Mouse (Mus musculus): ENCODE measurements around the gene Zfp428.

The Zfp428 gene

GRCm38 (mm10) chr7:24506838-24507725 is at the start of gene Zfp428:
Gene Zfp428 (plus strand): TSS chr7:24507006.
- peak; percentile 88 for DNase-seq (ENCODE audit: low read depth, low spot score)

DNA sequence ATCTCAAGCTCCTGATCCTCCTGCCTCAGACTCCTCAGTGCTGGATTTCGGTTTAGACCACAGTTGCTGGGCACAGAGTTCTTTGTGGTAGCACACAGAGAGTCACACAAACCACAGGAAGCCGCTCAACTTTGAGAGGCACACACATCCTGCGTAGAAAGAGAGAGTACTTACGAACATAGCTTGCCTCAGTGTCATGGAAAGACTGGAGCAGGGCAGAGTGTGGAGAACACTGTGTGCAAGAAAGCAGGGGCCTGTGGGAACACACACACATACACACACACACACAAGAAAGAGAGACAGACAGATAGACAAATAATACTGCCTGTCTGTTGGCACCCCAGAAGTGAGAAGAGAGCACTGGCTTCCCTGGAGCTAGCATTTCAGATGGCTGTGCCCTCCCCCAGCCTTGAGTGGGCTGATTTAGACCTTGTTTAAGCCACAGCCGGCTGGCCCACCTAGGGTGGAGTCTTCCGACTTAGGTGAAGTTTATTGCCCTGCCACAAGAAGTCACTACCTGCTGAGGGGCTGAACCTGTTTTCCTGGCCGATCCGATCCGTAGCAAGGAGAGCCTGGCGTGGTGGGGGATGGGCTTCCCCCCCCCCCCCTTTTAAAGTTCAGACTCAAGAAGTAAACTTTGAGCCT is 49.0 kb upstream of the Zfp428 start:
- DNase-seq (ENCODE audit: low read depth, low spot score): no peak

DNA sequence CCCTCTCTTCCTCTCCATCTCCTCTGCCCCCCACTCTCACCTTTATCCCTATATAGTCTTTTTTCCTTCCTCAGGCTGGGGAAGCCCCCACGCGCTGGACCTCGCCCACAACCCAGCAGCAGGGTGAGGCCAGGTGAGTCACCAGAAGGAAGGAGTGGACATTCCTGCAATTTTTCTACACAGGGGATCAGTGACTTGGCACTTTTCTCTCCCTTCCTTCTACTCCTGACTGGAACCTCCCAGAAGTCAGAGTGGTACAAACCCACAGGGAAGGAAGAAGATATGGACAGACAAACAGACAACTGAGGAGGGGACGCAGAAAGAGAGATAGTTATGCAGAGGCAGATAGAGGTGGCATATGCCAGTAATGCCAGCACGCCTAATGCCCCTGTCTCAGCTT is 47.4 kb upstream of the Zfp428 start:
- no peak for DNase-seq (ENCODE audit: low read depth, low spot score)

DNA sequence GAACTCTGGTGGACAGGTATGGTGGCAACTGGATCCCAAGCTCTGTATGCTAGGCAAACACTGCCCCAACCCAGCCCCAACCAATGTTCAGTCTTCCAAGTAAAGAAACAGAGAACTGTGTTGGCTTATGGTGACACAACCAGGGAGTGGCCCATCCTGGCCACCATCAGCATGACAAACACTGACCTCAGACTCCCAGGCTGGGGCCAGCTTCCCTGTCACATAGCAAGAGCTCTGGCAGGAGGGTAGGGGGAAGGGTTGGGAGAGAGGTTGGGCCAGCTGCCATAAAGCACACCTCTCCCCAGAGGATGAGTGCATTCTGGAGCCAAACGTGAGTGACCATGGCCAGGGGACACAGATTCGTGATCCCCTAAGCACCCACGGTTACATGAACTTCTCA is 47.0 kb upstream of the Zfp428 start:
- no peak for DNase-seq (ENCODE audit: low read depth, low spot score)

GRCm38 (mm10) chr7:24461376-24462051 is 45.3 kb upstream of the Zfp428 start:
- no peak for DNase-seq (ENCODE audit: low read depth, low spot score)

GRCm38 (mm10) chr7:24462388-24463319 is 44.2 kb upstream of the Zfp428 start, which contains the start of gene Plaur:
Gene Plaur (plus strand): TSS chr7:24462484.
- DNase-seq (ENCODE audit: low read depth, low spot score): peak; percentile 65

DNA sequence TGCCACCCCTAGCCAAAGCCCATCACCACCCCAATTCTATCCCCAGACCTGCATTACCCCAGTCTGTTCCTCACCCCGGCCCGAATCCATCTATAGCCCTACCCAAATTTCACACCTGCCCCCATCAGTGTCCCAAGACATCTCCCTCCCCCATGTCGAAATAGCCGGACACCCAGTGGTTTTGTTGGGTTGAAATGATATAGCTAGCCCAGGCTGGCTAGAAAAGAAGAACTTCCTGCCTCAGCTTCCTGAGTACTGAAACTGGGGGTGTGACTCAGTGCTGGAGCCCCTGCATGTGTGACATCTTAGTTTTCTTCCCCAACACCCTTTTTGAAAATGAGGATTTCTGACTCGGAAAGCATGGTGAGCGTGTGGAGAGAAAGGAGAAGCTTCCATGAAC is 40.0 kb upstream of the Zfp428 start:
- no peak for DNase-seq (ENCODE audit: low read depth, low spot score)

DNA sequence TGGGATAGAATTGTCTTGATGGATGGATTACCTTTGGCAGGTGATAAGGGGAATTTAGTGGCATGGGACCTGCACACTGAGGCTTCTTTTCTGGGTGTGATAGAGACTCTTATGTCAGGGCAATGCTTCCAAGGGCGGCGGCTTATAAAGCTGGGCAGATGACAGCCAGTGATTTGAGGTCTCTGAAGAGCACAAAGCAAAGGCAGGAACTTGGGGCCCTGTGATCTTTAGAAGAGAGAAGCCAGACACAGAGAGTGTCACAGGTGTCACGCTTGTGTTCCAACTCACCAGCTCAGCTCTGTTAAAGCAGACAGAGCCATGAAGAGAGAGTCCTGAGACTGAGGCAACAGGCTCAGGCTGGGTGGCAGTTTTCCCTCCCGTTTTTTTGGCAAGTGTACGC is 38.9 kb upstream of the Zfp428 start:
- DNase-seq (ENCODE audit: low read depth, low spot score): no peak

GRCm38 (mm10) chr7:24469126-24469525 is 37.7 kb upstream of the Zfp428 start:
- DNase-seq (ENCODE audit: low read depth, low spot score): no peak

DNA sequence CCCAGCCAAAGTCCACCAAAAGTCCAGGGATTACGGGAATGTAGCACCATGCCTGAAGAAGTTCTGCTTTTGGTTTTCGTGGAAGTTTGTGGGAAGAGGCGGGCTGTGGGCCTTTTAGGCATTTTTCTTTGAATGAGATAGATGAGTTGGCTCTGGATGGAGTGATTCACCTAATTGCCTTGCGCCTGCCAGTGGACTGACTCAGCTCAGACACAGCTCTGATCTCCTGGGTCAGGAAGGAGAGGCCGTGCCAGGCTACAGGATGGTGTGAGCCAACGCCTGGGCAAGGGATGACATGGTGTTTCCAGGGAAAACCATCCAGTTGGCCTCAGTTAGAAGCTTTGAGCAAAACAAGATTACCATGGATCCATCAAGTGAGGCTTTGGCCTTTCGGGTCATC is 36.5 kb upstream of the Zfp428 start:
- DNase-seq (ENCODE audit: low read depth, low spot score): no peak

- DNase-seq (ENCODE audit: low read depth, low spot score): no peak
Measured at GRCm38 (mm10) chr7:24472442-24472841, 34.4 kb upstream of the Zfp428 start.

DNA sequence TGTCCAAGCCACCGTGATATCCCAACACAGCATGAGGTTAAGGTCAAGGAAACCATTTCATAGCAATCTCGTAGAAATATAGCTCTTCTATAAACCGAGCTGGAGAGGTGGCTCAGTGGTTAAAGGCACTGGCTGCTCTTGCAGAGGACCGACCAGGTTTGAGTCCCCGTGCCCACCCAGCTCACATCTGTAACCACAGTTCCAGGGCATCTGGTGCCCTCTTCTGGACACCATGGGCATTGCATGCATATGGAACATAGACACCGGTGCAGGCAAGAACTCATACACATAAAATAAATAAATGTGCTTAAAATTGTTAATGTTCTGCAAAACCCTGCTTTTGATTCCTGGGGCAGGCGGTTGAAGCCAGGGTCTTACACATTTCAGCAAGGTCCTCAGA is 33.9 kb upstream of the Zfp428 start:
- peak; percentile 29 for DNase-seq (ENCODE audit: low read depth, low spot score)

- DNase-seq (ENCODE audit: low read depth, low spot score): peak; percentile 59
Measured at GRCm38 (mm10) chr7:24473913-24474529, 32.8 kb upstream of the Zfp428 start.

GRCm38 (mm10) chr7:24474811-24475506 is 31.8 kb upstream of the Zfp428 start:
- DNase-seq (ENCODE audit: low read depth, low spot score): no peak

DNA sequence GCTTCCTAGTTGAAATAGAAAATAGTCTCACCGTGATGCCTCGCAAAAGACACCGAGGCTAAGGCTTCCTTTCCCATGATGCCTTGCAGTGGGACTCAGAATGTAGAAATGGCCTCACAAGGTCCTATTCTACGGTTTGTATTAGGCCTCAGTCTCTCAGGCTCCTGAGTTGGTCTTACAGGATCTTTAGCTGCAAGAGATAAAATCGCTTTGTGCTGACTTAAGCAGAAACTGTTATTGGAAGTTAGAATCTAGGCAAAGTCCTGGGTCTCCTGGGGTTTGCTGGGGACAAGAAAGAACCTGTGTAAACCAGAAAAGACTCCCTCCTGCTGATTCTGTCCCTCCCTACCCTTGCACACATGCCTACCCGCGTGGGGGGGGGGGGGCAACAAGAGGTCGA is 30.5 kb upstream of the Zfp428 start:
- DNase-seq (ENCODE audit: low read depth, low spot score): no peak

DNA sequence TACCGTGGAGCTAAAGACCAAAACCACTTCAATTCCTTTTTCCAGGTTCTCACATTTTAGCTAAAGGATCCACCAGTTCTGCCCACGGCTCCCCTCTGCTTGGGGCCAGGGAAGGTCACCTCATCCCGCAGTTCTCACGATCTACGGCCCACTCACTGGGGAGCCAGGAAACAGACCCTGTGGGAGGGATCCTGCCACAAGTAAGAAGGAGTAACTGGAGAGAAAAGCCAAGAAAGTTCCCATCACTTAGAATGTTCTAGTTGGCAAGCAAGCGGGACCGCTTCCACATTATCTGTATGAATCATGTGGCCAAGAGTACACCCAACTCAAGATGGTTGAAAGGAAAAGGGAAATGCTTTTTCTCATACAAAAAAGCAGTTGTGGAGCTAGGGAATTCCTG is 29.9 kb upstream of the Zfp428 start:
- no peak for DNase-seq (ENCODE audit: low read depth, low spot score)

- DNase-seq (ENCODE audit: low read depth, low spot score): no peak
Measured at GRCm38 (mm10) chr7:24478911-24479310, 27.9 kb upstream of the Zfp428 start.

GRCm38 (mm10) chr7:24479685-24480084 is 27.1 kb upstream of the Zfp428 start:
- DNase-seq (ENCODE audit: low read depth, low spot score): no peak

DNA sequence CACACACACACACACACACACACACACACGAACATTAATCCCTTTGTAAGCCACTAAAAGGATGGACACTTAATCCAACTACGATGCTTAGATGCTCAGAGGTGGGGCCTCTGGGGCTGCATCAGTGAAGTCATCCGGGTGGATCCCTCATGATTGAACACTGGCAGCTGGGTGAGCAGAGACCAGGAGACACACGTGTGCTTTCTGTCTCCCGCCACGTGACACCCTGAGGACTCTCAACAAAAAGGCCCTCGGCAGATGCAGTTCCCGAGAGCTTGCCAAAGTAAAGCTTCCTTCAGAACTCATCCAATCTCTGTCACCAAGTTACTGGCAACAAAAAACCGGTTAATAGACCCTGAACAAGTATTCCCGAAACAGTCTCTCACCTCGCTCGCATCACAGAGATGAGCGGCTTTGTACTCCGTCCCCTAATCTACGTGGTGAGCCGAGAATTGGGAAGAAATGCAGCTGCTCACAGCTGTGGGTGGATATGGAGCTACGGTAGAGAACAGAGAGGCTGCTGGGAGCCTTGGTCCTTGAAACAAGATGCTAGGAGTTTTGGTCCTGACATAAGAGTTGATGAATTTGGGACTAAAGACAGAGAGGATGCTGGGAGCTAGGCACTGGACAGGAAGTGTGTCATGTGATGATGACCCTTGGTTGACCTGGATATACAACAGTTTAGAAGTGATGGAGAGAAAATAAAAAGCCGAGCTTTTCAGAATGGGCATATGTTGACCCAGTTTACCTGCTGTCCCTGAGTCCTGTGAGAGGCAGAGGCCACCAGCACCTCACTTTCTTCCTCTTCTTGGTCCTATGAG is 26.5 kb upstream of the Zfp428 start:
- no peak for DNase-seq (ENCODE audit: low read depth, low spot score)

Data from forelimb bud, embryonic 11.5 days (tissue).